Mouse (Mus musculus) NIH3T3 (cell line): ENCODE results near the gene Cracr2b.

ENCODE experiments used
- DNase-seq: peaks from one replicate; pipeline ENCODE4 v3.0.0-alpha.2; 2012; ENCODE audit warnings: low read depth

Cracr2b gene

GRCm38 (mm10) chr7:141486239-141486638, 25.3 kb downstream of the Cracr2b start:
- no peak for DNase-seq

- no peak for DNase-seq
Measured at GRCm38 (mm10) chr7:141487141-141487540, 26.2 kb downstream of the Cracr2b start.

DNA sequence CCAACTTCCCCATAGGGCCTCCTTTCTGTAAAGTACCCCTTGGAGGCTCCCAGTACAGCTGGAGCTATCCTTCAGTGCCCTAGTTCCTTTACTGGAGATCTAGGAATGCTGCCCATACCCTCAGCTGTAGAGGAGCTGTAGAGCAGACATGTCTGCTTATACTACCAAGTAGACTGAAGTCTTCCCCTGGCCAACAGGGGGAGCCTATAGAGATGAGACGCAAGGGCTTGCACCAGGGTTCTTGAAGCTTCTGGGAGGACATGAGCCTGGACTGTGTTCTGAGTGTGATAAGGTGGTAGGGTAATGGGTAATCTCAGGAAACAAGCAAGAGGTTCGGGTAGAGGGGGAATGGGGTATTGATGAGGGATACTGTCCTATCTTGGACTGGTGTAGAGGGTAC, 30.3 kb downstream of the Cracr2b start:
- peak; percentile 32 for DNase-seq

- DNase-seq, result no peak
Measured at GRCm38 (mm10) chr7:141492738-141493137, 31.8 kb downstream of the Cracr2b start.

GRCm38 (mm10) chr7:141493729-141494128, 32.8 kb downstream of the Cracr2b start:
- no peak for DNase-seq

- no peak for DNase-seq
Measured at GRCm38 (mm10) chr7:141495379-141495778, 34.5 kb downstream of the Cracr2b start.

DNA sequence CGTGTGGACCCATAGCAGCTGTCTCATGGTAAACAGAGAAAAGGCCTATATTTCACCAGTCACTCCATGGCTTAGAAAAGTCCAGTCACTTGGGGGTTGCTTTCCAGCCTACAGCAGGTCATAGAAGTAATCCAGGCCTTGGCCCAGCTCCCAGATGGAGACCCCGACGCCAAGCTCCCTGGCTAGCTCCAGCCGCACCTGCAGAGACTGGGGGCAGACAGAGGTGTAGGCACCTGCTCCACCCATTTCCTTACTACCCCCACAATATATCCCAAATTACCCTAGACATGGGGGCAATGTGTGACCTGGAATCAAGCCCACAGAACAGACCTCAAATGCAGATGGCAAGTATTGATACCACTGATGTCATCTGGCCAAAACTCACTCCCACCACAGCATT, 35.0 kb downstream of the Cracr2b start:
- DNase-seq, result no peak

DNA sequence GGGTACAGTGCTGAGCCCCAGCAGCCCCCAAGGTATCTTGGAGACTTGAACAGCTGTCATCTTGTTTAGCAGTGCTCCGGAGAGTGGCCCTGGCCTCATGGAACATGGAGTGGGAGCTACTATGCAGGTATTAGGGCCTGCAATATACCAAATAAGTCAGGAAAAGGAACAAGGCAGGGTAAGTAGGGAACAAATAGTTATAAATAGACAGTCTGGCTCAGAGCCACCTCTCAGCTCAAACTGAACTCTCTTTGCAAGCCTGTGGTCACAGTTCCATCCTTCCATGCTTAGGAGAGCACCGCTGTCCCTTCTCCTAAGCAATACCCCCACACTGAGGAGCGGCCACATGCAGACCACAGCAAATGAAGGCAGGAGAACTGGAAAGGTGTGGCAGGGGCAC, 36.7 kb downstream of the Cracr2b start:
- peak; percentile 24 for DNase-seq

GRCm38 (mm10) chr7:141501820-141502555, 41.1 kb downstream of the Cracr2b start:
- DNase-seq, result peak; percentile 33

GRCm38 (mm10) chr7:141502556-141502905, 41.6 kb downstream of the Cracr2b start:
- DNase-seq, result no peak

DNA sequence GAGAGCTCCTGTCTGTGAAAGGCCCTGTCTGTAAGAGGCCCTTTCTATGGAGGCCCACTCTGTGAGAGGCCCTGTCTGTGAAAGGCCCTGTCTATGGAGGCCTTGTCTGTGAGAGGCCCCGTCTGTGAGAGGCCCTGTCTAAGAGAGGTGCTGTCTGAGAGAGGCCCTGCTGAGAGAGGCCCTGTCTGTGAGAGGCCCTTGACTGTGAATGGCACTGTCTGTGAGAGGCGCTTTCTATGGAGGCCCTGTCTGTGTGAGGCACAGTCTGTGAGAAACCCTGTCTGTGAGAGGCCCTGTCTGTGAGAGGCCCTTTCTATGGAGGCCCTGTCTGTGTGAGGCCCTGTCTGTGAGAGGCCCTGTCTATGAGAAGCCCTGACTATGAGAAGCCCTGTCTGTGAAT, 45.4 kb downstream of the Cracr2b start:
- no peak for DNase-seq

GRCm38 (mm10) chr7:141508160-141508559, 47.3 kb downstream of the Cracr2b start:
- no peak for DNase-seq

- no peak for DNase-seq
Measured at GRCm38 (mm10) chr7:141510196-141510595, 49.3 kb downstream of the Cracr2b start.

DNA sequence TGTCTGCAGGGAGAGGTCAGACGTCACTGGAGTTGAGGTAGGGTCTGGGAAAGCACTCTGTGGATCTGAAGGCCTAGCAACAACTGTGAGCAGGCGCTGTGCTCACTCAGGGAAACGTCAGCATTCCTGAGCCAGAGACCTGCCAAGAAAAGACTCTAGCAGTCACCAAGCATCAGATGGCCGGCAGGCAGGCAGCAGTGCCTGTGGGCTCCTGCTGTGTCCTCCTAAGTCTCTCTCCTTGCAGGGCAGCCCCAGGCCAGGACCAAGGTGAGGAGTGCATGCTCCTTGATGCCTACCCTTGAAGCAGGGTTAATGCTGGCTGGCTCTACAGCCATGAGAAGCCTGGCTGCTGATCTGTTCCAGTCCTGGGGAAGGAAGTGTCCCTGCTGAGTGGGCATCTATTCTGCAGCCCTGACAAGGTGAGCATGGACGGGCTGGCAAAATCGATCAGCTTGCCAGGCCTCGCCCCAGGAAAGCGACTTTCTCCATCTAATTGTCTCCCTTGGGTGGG, 49.8 kb downstream of the Cracr2b start:
- no peak for DNase-seq
